Mouse (Mus musculus) stomach, postnatal 0 days (tissue): Measurements from ENCODE around the gene Pold4. TPM values are rescaled to one million over a fixed set of nuclear protein-coding genes. Genes with fewer than 3 reads are reported as not detected.

Experiments used
- ATAC-seq: fragments of 200-750 bp; cut with Nextera tagmentation; 2 replicates; pipeline ENCODE4 v1.8.0; 2017; ENCODE audit not compliant: low FRiP score, low TSS enrichment
- DNase-seq: peaks from one replicate; pipeline ENCODE4 v3.0.0-alpha.2; 2016; ENCODE audit warnings: low spot score
- H3K27ac ChIP-seq: fragments of 300-500 bp; sonication (generic); replicated peaks from 2 replicates; pipeline ENCODE4 v1.5.1; 2014; ENCODE audit warnings: mild to moderate bottlenecking, control low read depth
- H3K27me3 ChIP-seq: fragments of 300-500 bp; sonication (generic); 2 replicates; pipeline ENCODE4 v1.6.1; 2014; ENCODE audit warnings: low read length; ENCODE audit not compliant: control insufficient read depth, insufficient read depth
- H3K36me3 ChIP-seq: fragments of 300-500 bp; sonication (generic); 2 replicates; pipeline ENCODE4 v1.6.1; 2014; ENCODE audit warnings: low read length, mixed read lengths; ENCODE audit not compliant: control insufficient read depth, insufficient read depth
- H3K4me1 ChIP-seq: fragments of 300-500 bp; sonication (generic); replicated peaks from 2 replicates; pipeline ENCODE4 v1.6.1; 2014; ENCODE audit warnings: antibody characterized with exemption; ENCODE audit not compliant: control insufficient read depth, insufficient read depth
- H3K4me2 ChIP-seq: fragments of 300-500 bp; sonication (generic); replicated peaks from 2 replicates; pipeline ENCODE4 v1.6.1; 2014; ENCODE audit warnings: low read depth, mild to moderate bottlenecking, control low read depth, moderate library complexity
- H3K4me3 ChIP-seq: fragments of 300-500 bp; sonication (generic); 2 replicates; pipeline ENCODE4 v1.5.1; 2014; ENCODE audit warnings: low read depth, low read length, control low read depth
- H3K9ac ChIP-seq: fragments of 300-500 bp; sonication (generic); 2 replicates; pipeline ENCODE4 v1.6.1; 2014; ENCODE audit warnings: mild to moderate bottlenecking, low read length, control low read depth, mixed read lengths
- H3K9me3 ChIP-seq: fragments of 300-500 bp; sonication (generic); 2 replicates; pipeline ENCODE4 v1.6.1; 2016; ENCODE audit warnings: low read length; ENCODE audit not compliant: control insufficient read depth
- CTCF ChIP-seq: IDR thresholded peaks from 2 replicates; pipeline ENCODE4 v1.5.1; 2016; ENCODE audit warnings: antibody characterized with exemption, low read depth, mild to moderate bottlenecking, moderate library complexity
- EP300 ChIP-seq: optimal IDR thresholded peaks from 2 replicates; pipeline ENCODE3; 2016; ENCODE audit warnings: antibody characterized with exemption
- WGBS: fragments of 180-500 bp; shearing (Covaris S2); extraction: QIAGEN DNeasy Blood & Tissue Kit; methylation state at CpG from one replicate; pipeline ENCODE4 v1.1.7; 2014; 5-methylcytosine and 5-hydroxymethylcytosine counted together
- polyA plus RNA-seq: library from polyadenylated mRNA; unstranded; fragments of >200 nt; fragmentation: Nextera tagmentation; extraction: Ambion mirVana; gene quantifications from 2 replicates; pipeline ENCODE4 v1.2.1, GENCODE M21; 2015

The Pold4 gene
- polyA plus RNA-seq, 1 experiment from 2014 or later, result 42.8 TPM

DNA sequence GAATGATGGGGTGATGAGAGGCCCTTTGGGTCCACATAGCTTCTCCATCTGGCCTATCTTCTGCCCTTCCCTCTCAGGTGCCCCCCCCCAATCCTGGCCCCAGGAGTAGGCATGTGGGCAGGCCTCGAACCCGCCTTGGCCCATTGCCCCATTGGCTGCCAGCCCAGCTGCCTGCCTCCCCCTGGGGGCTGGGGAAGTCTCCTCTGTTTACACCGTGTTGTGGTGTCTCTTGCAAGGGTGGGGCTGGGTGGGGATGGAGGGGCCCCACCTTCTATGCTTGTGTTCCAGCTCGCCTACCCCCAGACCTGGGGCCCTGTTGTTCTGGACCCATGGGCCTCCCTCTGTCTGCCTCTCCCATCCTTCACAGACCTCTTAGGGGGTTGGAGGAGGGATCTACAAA is 11.3 kb upstream of the Pold4 start:
- Histone ChIP-seq H3K9me3 (no peaks in the 10 kb centered on the region), H3K27me3 (no peaks in the 10 kb centered on the region; the same call in 1 of the 2 replicates), H3K4me1 (peaks cover 19% of the 10 kb centered on the region), H3K36me3 (no peaks in the 10 kb centered on the region), H3K27ac (peak overlapping the region; percentile 63), H3K9ac (no peak overlapping the region), H3K4me2 (peak overlapping the region; percentile 31; the same call in 1 of the 2 replicates), H3K4me3 (no peak overlapping the region)
- TF ChIP-seq EP300 (no peak), CTCF (no peak)
- 19% methylated on average over 4 of the region's 4 CpGs for WGBS
- no peak for ATAC-seq
- no peak for DNase-seq

GRCm38 (mm10) chr19:4220957-4221743 is 10.5 kb upstream of the Pold4 start:
- no peak for DNase-seq
- H3K4me2 ChIP-seq, result peak overlapping the region; percentile 37
- peak; percentile 44; the same call in 1 of the 2 replicates for ATAC-seq
- no peak overlapping the region for H3K4me3 ChIP-seq
- H3K9me3 ChIP-seq, result no peaks in the 10 kb centered on the region
- peak overlapping the region; percentile 70 for H3K27ac ChIP-seq
- H3K4me1 ChIP-seq, result peaks cover 19% of the 10 kb centered on the region
- no peaks in the 10 kb centered on the region for H3K36me3 ChIP-seq
- TF ChIP-seq EP300 (no peak), CTCF (no peak)
- no peaks in the 10 kb centered on the region; the same call in 1 of the 2 replicates for H3K27me3 ChIP-seq
- H3K9ac ChIP-seq, result peak overlapping the region; percentile 50
- WGBS, result 27% methylated on average over 13 of the region's 14 CpGs

DNA sequence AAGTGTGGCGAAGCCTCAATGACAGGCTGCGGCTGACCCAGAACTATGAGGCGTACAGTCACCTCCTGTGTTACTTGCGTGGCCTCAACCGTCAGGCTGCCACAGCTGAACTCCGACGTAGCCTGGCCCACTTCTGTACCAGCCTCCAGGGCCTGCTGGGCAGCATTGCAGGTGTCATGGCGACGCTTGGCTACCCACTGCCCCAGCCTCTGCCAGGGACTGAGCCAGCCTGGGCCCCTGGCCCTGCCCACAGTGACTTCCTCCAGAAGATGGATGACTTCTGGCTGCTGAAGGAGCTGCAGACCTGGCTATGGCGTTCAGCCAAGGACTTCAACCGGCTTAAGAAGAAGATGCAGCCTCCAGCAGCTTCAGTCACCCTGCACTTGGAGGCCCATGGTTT is 9.5 kb upstream of the Pold4 start:
- DNase-seq, result no peak
- TF ChIP-seq EP300 (no peak), CTCF (no peak)
- Histone ChIP-seq H3K4me2 (no peak overlapping the region), H3K9me3 (no peaks in the 10 kb centered on the region), H3K36me3 (no peaks in the 10 kb centered on the region), H3K4me1 (peaks cover 16% of the 10 kb centered on the region), H3K27ac (0 out of 2 replicates have a peak overlapping the region, but pooled peaks have one; percentile 4), H3K4me3 (no peak overlapping the region), H3K9ac (no peak overlapping the region), H3K27me3 (no peaks in the 10 kb centered on the region)
- 53% methylated on average over 11 of the region's 11 CpGs for WGBS
- ATAC-seq, result no peak

DNA sequence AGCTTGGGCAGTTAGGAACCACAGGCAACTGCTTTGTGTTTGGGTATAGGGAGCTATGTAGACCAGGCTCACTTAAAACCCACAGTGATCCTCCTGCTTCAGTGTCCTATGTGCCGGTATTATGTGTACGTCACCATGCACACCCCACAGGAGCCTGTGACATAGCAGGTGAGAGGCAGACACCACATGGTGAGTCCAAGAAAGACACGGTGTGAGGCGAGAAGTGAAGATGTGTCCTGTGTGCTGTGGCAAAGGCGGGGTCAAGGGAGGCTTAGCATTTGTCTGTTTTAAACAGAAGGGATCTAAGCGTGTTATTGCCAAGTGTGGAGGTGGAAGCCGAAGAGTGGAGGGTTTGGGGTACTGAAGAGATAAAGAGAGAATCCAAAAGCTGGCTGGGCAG is 4.9 kb upstream of the Pold4 start:
- Histone ChIP-seq H3K9ac (no peak overlapping the region), H3K27ac (no peak overlapping the region), H3K27me3 (no peaks in the 10 kb centered on the region), H3K4me3 (no peak overlapping the region), H3K4me1 (peaks cover 3% of the 10 kb centered on the region), H3K4me2 (no peak overlapping the region), H3K9me3 (no peaks in the 10 kb centered on the region), H3K36me3 (no peaks in the 10 kb centered on the region)
- TF ChIP-seq EP300, result no peak
- no peak for TF ChIP-seq CTCF
- 82% methylated on average over 7 of the region's 7 CpGs for WGBS
- no peak for DNase-seq
- ATAC-seq, result no peak

GRCm38 (mm10) chr19:4227446-4227845 is 4.3 kb upstream of the Pold4 start:
- Histone ChIP-seq H3K4me2 (no peak overlapping the region), H3K27ac (no peak overlapping the region), H3K9me3 (no peaks in the 10 kb centered on the region), H3K9ac (no peak overlapping the region), H3K36me3 (no peaks in the 10 kb centered on the region), H3K4me1 (peaks cover 3% of the 10 kb centered on the region; the same call in 1 of the 2 replicates), H3K4me3 (no peak overlapping the region), H3K27me3 (no peaks in the 10 kb centered on the region)
- DNase-seq, result no peak
- TF ChIP-seq EP300, result no peak
- no peak for TF ChIP-seq CTCF
- 71% methylated on average over 5 of the region's 5 CpGs for WGBS
- no peak for ATAC-seq
